Comparison of ENCODE assay signal across 8 mouse cellular contexts in the genomic region with DNA sequence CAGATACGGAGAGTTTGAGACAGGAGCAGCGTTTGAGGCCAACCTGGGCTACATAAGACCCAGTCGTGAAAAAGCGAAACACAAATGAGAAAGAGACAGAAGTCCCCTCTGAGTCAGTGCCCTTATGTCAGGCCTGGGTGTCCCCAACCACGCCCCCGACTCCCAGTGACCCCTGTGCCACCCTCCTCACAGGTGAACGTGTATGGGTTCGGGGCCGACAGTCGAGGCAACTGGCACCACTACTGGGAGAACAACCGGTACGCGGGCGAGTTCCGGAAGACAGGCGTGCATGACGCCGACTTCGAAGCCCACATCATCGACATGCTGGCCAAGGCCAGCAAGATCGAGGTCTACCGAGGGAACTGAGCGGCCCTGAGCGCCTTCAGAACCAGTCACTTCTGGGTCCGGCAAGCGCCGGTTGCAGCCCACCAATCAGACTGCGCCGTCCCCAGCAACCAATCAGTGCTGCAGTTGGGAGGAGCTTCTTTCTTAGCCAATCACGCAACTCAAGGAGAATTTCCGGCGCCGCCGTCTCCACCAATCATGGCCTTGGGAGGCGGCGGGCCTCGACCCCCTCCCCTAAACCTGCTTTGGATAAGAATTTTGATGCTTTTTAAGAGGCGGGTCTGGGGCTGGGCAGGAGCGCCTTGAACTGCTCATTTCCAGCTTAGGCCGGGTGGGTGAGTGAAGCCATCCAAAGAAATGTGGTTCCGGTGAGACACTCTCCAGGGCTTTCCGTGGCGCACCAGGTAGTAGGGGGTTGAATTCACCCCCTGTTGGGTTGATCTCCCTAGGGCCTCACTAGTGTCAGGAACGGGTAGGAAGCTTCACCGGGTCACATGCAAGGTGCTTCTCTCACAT. TPM values are rescaled to one million over a fixed set of nuclear protein-coding genes. Genes with fewer than 3 reads are reported as not detected.
DNase-seq lines count a peak whose midpoint lies in the region; ATAC-seq and TF ChIP-seq lines count a peak whose summit lies in the region.

No protein-coding gene starts in this region.

- intact Hi-C loops in heart, adult 2 months (cut with DNase I): loop anchor here (2.0 kb wide), 2 partner anchors 27 to 69 kb away; a partner anchor contains a TSS
- intact Hi-C loops in left cerebral cortex, postnatal 4 days (cut with DNase I): no loop called here

- TF ChIP-seq POLR2A in bone marrow macrophage, adult 2 months (IDR thresholded peaks at IDR 0.05; ENCODE audit: borderline replicate concordance, low read depth, low read length): no peak
- peak; percentile 77 for TF ChIP-seq POLR2A in heart, adult 2 months (IDR thresholded peaks at IDR 0.05; ENCODE audit: insufficient read depth, low read depth, low read length)

- H3K9me3 ChIP-seq in embryonic facial prominence, embryonic 14.5 days (ENCODE audit: control insufficient read depth, low read length): no peaks in the 10 kb centered on the region
- no peaks in the 10 kb centered on the region for H3K9me3 ChIP-seq in midbrain, embryonic 10.5 days (replicated peaks)

- no peak for TF ChIP-seq EP300 in heart, adult 2 months (IDR thresholded peaks at IDR 0.05; ENCODE audit: insufficient read depth, low read depth, low read length)

- DNase-seq in embryonic facial prominence, embryonic 14.5 days (ENCODE audit: low spot score): peak; percentile 97
- DNase-seq in heart, adult 2 months: peak; percentile 82 to 91
- DNase-seq in kidney, adult 18-20 months: peak; percentile 85
- peak; percentile 93 for DNase-seq in left cerebral cortex, postnatal 4 days
- peak; percentile 92 for DNase-seq in midbrain, embryonic 10.5 days (ENCODE audit: low spot score)
- DNase-seq in right cerebral cortex, postnatal 25 days: peak; percentile 90
- DNase-seq in urinary bladder, postnatal 25 days (ENCODE audit: low spot score): peak; percentile 68

- H3K4me1 ChIP-seq in bone marrow macrophage, adult 2 months (ENCODE audit: control insufficient read depth, insufficient read depth, low read length): peaks cover 19% of the 10 kb centered on the region
- no peaks in the 10 kb centered on the region for H3K4me1 ChIP-seq in embryonic facial prominence, embryonic 14.5 days (ENCODE audit: control insufficient read depth, insufficient read depth, low read length)
- peaks cover 9% of the 10 kb centered on the region for H3K4me1 ChIP-seq in heart, adult 2 months (ENCODE audit: control insufficient read depth, insufficient read depth, low read length)
- H3K4me1 ChIP-seq in midbrain, embryonic 10.5 days: peaks cover 13% of the 10 kb centered on the region

- peaks cover 57% of the 10 kb centered on the region for H3K36me3 ChIP-seq in embryonic facial prominence, embryonic 14.5 days (ENCODE audit: control insufficient read depth, insufficient read depth, low read length)
- H3K36me3 ChIP-seq in heart, adult 2 months (ENCODE audit: control insufficient read depth, insufficient read depth, low read length): no peaks in the 10 kb centered on the region
- H3K36me3 ChIP-seq in midbrain, embryonic 10.5 days: peaks cover 64% of the 10 kb centered on the region

- peak overlapping the region; percentile 65 for H3K9ac ChIP-seq in embryonic facial prominence, embryonic 14.5 days (ENCODE audit: low read depth, low read length)
- H3K9ac ChIP-seq in heart, adult 2 months (ENCODE audit: low read depth, low read length): peak overlapping the region; percentile 78

- TF ChIP-seq CTCF in bone marrow macrophage, adult 2 months (IDR thresholded peaks at IDR 0.05; ENCODE audit: low read depth, low read length): no peak
- TF ChIP-seq CTCF in heart, adult 2 months (IDR thresholded peaks at IDR 0.05): no peak

- no peaks in the 10 kb centered on the region for H3K79me2 ChIP-seq in heart, adult 2 months (replicated peaks; ENCODE audit: control insufficient read depth, insufficient read depth, low read length)

- H3K4me2 ChIP-seq in embryonic facial prominence, embryonic 14.5 days (ENCODE audit: low read depth, low read length): peak overlapping the region; percentile 76

- H3K27me3 ChIP-seq in embryonic facial prominence, embryonic 14.5 days (replicated peaks; ENCODE audit: control insufficient read depth, insufficient read depth, low read length): no peaks in the 10 kb centered on the region
- no peaks in the 10 kb centered on the region for H3K27me3 ChIP-seq in heart, adult 2 months (ENCODE audit: control insufficient read depth, insufficient read depth, low read length)
- H3K27me3 ChIP-seq in midbrain, embryonic 10.5 days (ENCODE audit: low read depth, poor library complexity, severe bottlenecking): no peaks in the 10 kb centered on the region

- 7% methylated on average over 43 of the region's 45 CpGs for WGBS in embryonic facial prominence, embryonic 14.5 days
- WGBS in heart, adult 2 months: 16% methylated on average over 45 of the region's 45 CpGs
- WGBS in midbrain, embryonic 10.5 days: 6% methylated on average over 45 of the region's 45 CpGs

- ATAC-seq in embryonic facial prominence, embryonic 14.5 days (ENCODE audit: low read depth): peak; percentile 96

- peak overlapping the region; percentile 84 for H3K4me3 ChIP-seq in bone marrow macrophage, adult 2 months (ENCODE audit: insufficient read depth, low read length)
- H3K4me3 ChIP-seq in embryonic facial prominence, embryonic 14.5 days (ENCODE audit: low read depth, low read length): peak overlapping the region; percentile 43
- H3K4me3 ChIP-seq in heart, adult 2 months: peak overlapping the region; percentile 60
- H3K4me3 ChIP-seq in midbrain, embryonic 10.5 days: peak overlapping the region; percentile 61

- H3K27ac ChIP-seq in bone marrow macrophage, adult 2 months (ENCODE audit: insufficient read depth, low read depth, low read length): no peak overlapping the region
- H3K27ac ChIP-seq in embryonic facial prominence, embryonic 14.5 days (replicated peaks; ENCODE audit: low read depth, low read length): no peak overlapping the region; the same call in 1 of the 2 replicates
- H3K27ac ChIP-seq in heart, adult 2 months: peak overlapping the region; percentile 75
- peak overlapping the region; percentile 86 for H3K27ac ChIP-seq in midbrain, embryonic 10.5 days (replicated peaks)

RNA-seq across cellular contexts. Expression of a gene that starts 27.5 kb away (rescaled TPM):
- polyA plus RNA-seq in bone marrow macrophage, adult 2 months (2012; ENCODE audit: insufficient read depth, insufficient read length, missing spikeins): 32.5 and 36.1 TPM in 2 replicates
- polyA plus RNA-seq in embryonic facial prominence, embryonic 14.5 days (2014; fragmentation: Nextera tagmentation; extraction: Ambion mirVana): 18.1 and 19.1 TPM in 2 replicates
- total RNA-seq in heart, adult 2 months (2021): 10 to 100 TPM; 31.7 to 34.8 TPM
- 18.0 and 29.5 TPM in 2 replicates for polyA plus RNA-seq in heart, adult 2 months (2012; rRNA removed)
- total RNA-seq in left cerebral cortex, postnatal 4 days (2021): 10 to 100 TPM; 43.2 to 44.0 TPM
- polyA plus RNA-seq in midbrain, embryonic 10.5 days (2016; fragmentation: Nextera tagmentation; extraction: Ambion mirVana): 24.2 and 25.1 TPM in 2 replicates

RNA-seq across cellular contexts. Expression of a gene that starts 50.4 kb away (rescaled TPM):
- polyA plus RNA-seq in bone marrow macrophage, adult 2 months (2012; ENCODE audit: insufficient read depth, insufficient read length, missing spikeins): 12.4 and 13.3 TPM in 2 replicates
- polyA plus RNA-seq in embryonic facial prominence, embryonic 14.5 days (2014; fragmentation: Nextera tagmentation; extraction: Ambion mirVana): 19.4 and 20.8 TPM in 2 replicates
- total RNA-seq in heart, adult 2 months (2021): 10 to 100 TPM; 20.2 to 22.0 TPM
- polyA plus RNA-seq in heart, adult 2 months (2012; rRNA removed): 25.9 and 34.8 TPM in 2 replicates
- total RNA-seq in left cerebral cortex, postnatal 4 days (2021): 10 to 100 TPM; 78.9 to 80.6 TPM
- polyA plus RNA-seq in midbrain, embryonic 10.5 days (2016; fragmentation: Nextera tagmentation; extraction: Ambion mirVana): 24.3 and 25.4 TPM in 2 replicates

Comparison
In these comparisons a context has a peak if more than half of its experiments do, and no peak if none do; other contexts are left out.
1. H3K27ac ChIP-seq: peak in heart, adult 2 months (single experiment) and midbrain, embryonic 10.5 days (single experiment); none in bone marrow macrophage, adult 2 months (single experiment) and embryonic facial prominence, embryonic 14.5 days (single experiment).
2. Peak in every context shown above with its lines, with median percentiles within 50 percentile points of each other: H3K4me3 ChIP-seq and DNase-seq.